Mouse (Mus musculus): Measurements from ENCODE around the gene Tmem88b.

DNA sequence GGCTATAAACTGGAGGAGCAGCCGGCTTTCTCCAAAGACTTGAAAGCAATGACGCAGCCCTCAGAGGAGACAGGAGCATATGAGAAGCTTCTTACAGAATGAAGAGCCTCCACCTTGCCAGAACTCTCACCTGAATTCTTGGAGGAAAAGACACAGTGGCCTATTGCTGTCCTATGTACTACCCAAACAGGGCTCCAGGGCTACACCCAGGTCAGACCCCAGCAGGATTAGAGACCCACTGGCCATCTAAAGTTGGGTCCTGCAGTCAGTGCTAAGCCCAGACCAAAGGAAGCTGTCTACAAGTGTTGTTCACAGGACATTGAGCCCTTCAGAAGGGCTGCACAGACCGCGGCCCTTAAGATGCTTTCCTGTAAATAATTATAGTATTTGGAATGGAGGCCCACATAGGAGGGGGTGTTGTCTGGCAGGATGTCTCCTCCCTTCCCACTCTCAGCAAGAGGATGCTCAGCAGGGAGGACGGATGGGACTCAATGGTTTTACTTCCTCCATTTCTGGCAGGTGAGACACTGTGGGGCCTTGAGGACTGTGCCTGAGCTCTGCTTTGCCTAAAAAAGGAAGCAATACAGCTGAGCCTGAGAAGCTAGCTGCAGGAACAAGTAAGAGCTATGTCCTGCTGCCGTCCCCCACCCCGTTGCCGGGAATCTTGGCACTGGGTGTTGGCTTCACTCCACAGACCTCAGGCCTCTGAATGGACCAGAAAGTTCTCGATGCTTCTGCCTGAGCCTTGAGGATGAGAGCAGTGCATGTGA lies 10.5 kb downstream of the Tmem88b start:
- no peak for TF ChIP-seq CTCF (IDR thresholded peaks at IDR 0.05; ENCODE audit: borderline replicate concordance, insufficient read depth, low read depth, low read length)
- no peak for TF ChIP-seq POLR2A (IDR thresholded peaks at IDR 0.05; ENCODE audit: borderline replicate concordance, insufficient read depth, low read length)

All from cerebellum, adult 2 months (tissue).